Mouse (Mus musculus) embryonic facial prominence, embryonic 13.5 days (tissue): ENCODE results near the gene Itgb3. TPM values are rescaled to one million over a fixed set of nuclear protein-coding genes. Genes with fewer than 3 reads are reported as not detected.

Experiments used
- ATAC-seq: fragments of 200-750 bp; cut with Nextera tagmentation; 2 replicates; pipeline ENCODE4 v1.8.0; 2017; ENCODE audit warnings: low read depth; ENCODE audit not compliant: insufficient number of reproducible peaks, insufficient read depth, low FRiP score, low TSS enrichment
- H3K27ac ChIP-seq: fragments of 300-500 bp; sonication (generic); 2 replicates; pipeline ENCODE4 v1.5.1; 2015; ENCODE audit warnings: moderate library complexity, mild to moderate bottlenecking, inconsistent platforms
- H3K27me3 ChIP-seq: fragments of 300-500 bp; sonication (generic); 2 replicates; pipeline ENCODE4 v1.6.1; 2015; ENCODE audit warnings: mild to moderate bottlenecking, inconsistent platforms
- H3K36me3 ChIP-seq: fragments of 300-500 bp; sonication (generic); 2 replicates; pipeline ENCODE4 v1.6.1; 2015; ENCODE audit warnings: mild to moderate bottlenecking, inconsistent platforms
- H3K4me1 ChIP-seq: fragments of 300-500 bp; sonication (generic); 2 replicates; pipeline ENCODE4 v1.6.1; 2015; ENCODE audit warnings: inconsistent platforms
- H3K4me2 ChIP-seq: fragments of 300-500 bp; sonication (generic); 2 replicates; pipeline ENCODE4 v1.6.1; 2015; ENCODE audit warnings: moderate library complexity, mild to moderate bottlenecking, inconsistent platforms
- H3K4me3 ChIP-seq: fragments of 300-500 bp; sonication (generic); 2 replicates; pipeline ENCODE4 v1.5.1; 2015; ENCODE audit warnings: mild to moderate bottlenecking, inconsistent platforms
- H3K9ac ChIP-seq: fragments of 300-500 bp; sonication (generic); 2 replicates; pipeline ENCODE4 v1.6.1; 2015; ENCODE audit warnings: mild to moderate bottlenecking, inconsistent platforms
- H3K9me3 ChIP-seq: fragments of 300-500 bp; sonication (generic); 2 replicates; pipeline ENCODE4 v1.6.1; 2016; ENCODE audit warnings: inconsistent platforms
- WGBS: fragments of 180-500 bp; shearing (Covaris S2); methylation state at CpG from one replicate; pipeline ENCODE4 v1.1.7; 2015; ENCODE audit warnings: mixed read lengths; 5-methylcytosine and 5-hydroxymethylcytosine counted together
- polyA plus RNA-seq: library from polyadenylated mRNA; unstranded; fragments of >200 nt; fragmentation: Nextera tagmentation; extraction: Ambion mirVana; gene quantifications from 2 replicates; pipeline ENCODE4 v1.2.1, GENCODE M21; 2015

Itgb3 gene
- polyA plus RNA-seq, 1 experiment from 2014 or later = 3.9 TPM

DNA sequence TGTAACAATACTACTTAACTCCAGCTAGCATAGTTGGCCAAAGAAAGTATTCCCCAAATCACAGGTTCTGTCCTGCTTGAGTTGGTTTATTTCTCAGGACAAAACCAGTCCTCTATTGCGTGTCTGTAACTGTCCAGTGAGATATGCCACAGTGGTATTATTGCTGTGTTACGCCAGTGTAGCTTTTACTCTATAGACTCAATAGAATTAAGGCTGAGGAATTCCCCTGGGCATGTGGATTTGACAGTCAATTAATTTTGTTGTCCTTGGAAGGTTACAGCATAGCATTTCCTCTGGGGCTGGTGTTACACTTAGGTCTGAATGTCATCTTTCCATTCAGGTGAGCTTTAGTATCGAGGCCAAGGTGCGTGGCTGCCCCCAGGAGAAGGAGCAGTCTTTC is 35.4 kb downstream of the Itgb3 start:
- no peak for ATAC-seq
- no peak overlapping the region for H3K4me2 ChIP-seq
- H3K9me3 ChIP-seq = no peaks in the 10 kb centered on the region
- no peaks in the 10 kb centered on the region for H3K27me3 ChIP-seq
- no peak overlapping the region for H3K4me3 ChIP-seq
- WGBS = 78% methylated on average over 4 of the region's 4 CpGs
- H3K9ac ChIP-seq = no peak overlapping the region
- H3K27ac ChIP-seq = no peak overlapping the region
- peaks cover 3% of the 10 kb centered on the region; the same call in 1 of the 2 replicates for H3K4me1 ChIP-seq
- no peaks in the 10 kb centered on the region for H3K36me3 ChIP-seq

DNA sequence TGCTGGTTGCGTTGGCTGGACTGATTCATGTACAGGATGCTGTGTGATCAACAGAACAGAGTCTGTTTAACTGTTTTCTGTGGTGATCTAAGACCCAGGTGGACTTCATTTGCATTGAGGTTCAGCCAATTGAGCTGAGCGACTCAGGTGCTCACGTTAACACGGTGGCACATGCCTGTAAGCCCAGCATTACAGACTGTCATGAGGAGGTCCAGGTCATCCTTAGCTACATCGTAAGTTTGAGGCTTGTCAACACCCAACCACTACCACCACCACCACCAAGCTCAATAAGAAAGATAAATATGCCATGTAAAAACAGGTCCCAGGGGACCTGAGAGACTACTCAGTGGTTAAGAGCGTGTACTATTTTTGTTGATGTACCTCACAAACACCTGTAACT is 37.6 kb downstream of the Itgb3 start:
- Histone ChIP-seq H3K9ac (no peak overlapping the region), H3K36me3 (no peaks in the 10 kb centered on the region), H3K4me2 (no peak overlapping the region), H3K27ac (no peak overlapping the region), H3K9me3 (no peaks in the 10 kb centered on the region), H3K4me1 (peaks cover 3% of the 10 kb centered on the region; the same call in 1 of the 2 replicates), H3K27me3 (no peaks in the 10 kb centered on the region), H3K4me3 (no peak overlapping the region)
- WGBS = 94% methylated on average over 6 of the region's 6 CpGs
- ATAC-seq = no peak

- Histone ChIP-seq H3K9me3 (no peaks in the 10 kb centered on the region), H3K36me3 (no peaks in the 10 kb centered on the region), H3K4me2 (no peak overlapping the region), H3K27me3 (no peaks in the 10 kb centered on the region), H3K4me1 (peaks cover 3% of the 10 kb centered on the region; the same call in 1 of the 2 replicates), H3K4me3 (no peak overlapping the region), H3K27ac (no peak overlapping the region), H3K9ac (no peak overlapping the region)
- ATAC-seq = peak; percentile 37; the same call in 1 of the 2 replicates
- WGBS = 68% methylated on average over 4 of the region's 4 CpGs
Observed at GRCm38 (mm10) chr11:104646173-104646572, 38.4 kb downstream of the Itgb3 start.

GRCm38 (mm10) chr11:104646611-104647010 is 38.8 kb downstream of the Itgb3 start:
- no peaks in the 10 kb centered on the region for H3K9me3 ChIP-seq
- no peaks in the 10 kb centered on the region for H3K36me3 ChIP-seq
- no peak overlapping the region for H3K4me3 ChIP-seq
- H3K4me2 ChIP-seq = no peak overlapping the region
- no peak for ATAC-seq
- peaks cover 3% of the 10 kb centered on the region; the same call in 1 of the 2 replicates for H3K4me1 ChIP-seq
- no peaks in the 10 kb centered on the region for H3K27me3 ChIP-seq
- H3K9ac ChIP-seq = no peak overlapping the region
- H3K27ac ChIP-seq = peak overlapping the region; percentile 7; the same call in 1 of the 2 replicates
- WGBS = 77% methylated on average over 5 of the region's 5 CpGs

DNA sequence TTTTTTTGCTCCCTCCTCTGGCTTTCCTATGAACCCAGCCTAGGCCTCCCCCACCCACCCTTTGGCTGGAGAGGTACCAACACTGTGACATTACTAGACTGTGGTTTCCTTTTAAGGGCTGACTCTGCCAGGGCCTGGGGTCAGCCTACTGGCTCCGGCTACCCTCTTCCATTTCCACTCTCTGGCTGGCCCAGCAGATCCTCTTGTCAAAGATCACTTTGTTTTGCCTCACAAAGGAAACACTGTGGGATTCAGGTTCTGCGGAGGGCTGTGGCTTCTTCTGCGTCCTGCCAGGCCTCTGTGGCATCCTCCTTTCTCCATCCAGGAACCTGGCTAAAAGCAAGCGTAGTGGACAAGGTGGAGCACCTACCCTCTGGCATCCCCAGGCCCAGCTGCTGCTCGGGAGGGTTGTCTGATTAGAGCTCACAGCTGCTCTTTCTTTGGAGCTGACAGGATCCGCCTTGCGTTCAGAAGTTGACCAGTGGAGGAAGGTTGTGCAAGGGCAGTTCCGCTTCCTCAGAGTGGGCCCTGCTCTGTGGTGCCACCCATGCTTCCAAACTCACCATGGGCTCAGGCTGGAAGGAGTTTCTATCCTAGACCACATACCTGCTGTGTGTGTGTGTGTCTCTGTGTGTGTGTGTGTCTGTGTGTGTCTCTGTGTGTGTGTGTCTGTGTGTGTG is 39.5 kb downstream of the Itgb3 start:
- WGBS = 44% methylated on average over 8 of the region's 8 CpGs
- H3K9ac ChIP-seq = no peak overlapping the region
- peaks cover 3% of the 10 kb centered on the region; the same call in 1 of the 2 replicates for H3K4me1 ChIP-seq
- H3K4me3 ChIP-seq = no peak overlapping the region
- H3K27me3 ChIP-seq = no peaks in the 10 kb centered on the region
- ATAC-seq = no peak
- no peaks in the 10 kb centered on the region for H3K9me3 ChIP-seq
- H3K27ac ChIP-seq = peak overlapping the region; percentile 7; the same call in 1 of the 2 replicates
- H3K36me3 ChIP-seq = no peaks in the 10 kb centered on the region
- H3K4me2 ChIP-seq = no peak overlapping the region

GRCm38 (mm10) chr11:104648571-104648970 is 40.8 kb downstream of the Itgb3 start:
- Histone ChIP-seq H3K9ac (no peak overlapping the region), H3K27me3 (no peaks in the 10 kb centered on the region), H3K9me3 (no peaks in the 10 kb centered on the region), H3K4me3 (no peak overlapping the region), H3K27ac (no peak overlapping the region), H3K36me3 (no peaks in the 10 kb centered on the region), H3K4me1 (peaks cover 3% of the 10 kb centered on the region; the same call in 1 of the 2 replicates), H3K4me2 (no peak overlapping the region)
- ATAC-seq = no peak
- WGBS = 67% methylated on average over 3 of the region's 3 CpGs

DNA sequence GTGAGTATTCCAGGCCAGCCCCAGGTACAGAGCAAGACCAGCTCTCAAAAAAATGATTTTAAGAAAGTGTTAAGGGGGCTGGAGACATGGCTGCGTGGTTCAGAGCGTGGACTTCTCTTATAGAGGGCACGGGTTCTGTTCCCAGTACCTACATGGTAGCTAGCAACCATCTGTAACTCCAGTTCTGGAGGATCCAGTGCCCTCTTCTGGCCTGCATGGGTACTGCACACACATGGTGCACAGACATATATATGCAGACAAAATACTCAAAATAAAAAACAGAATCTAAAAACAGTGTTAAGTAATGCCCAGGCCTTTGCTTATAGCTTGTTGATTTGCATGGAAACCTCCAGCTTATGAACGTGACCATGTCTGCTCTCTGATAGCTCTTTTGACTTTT is 52.8 kb downstream of the Itgb3 start:
- 90% methylated on average over 4 of the region's 4 CpGs for WGBS
- Histone ChIP-seq H3K9ac (no peak overlapping the region), H3K4me1 (no peaks in the 10 kb centered on the region), H3K27me3 (no peaks in the 10 kb centered on the region), H3K4me3 (no peak overlapping the region), H3K27ac (no peak overlapping the region), H3K9me3 (no peaks in the 10 kb centered on the region), H3K4me2 (no peak overlapping the region), H3K36me3 (no peaks in the 10 kb centered on the region)
- ATAC-seq = no peak

DNA sequence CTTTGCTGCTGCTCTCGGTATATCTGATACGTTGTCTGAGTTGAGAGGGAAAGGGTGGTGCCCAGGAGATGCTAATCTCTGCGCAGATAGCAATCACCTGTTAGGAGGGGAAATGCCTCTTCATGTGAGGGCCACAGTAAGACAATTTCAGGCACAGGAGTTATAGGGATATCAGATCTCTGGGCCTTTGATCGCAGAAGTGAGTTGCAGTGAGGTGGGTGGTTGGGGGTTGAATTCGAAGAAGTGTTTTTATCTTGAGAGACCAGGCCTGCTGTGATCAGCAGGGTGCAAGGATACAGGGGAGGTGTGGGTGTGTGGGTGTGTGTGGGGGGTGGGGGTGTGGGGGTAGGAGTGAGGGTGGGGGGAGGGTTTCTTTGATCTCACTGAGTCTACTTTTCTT is 53.3 kb downstream of the Itgb3 start:
- H3K9me3 ChIP-seq = no peaks in the 10 kb centered on the region
- no peak overlapping the region for H3K9ac ChIP-seq
- 71% methylated on average over 5 of the region's 5 CpGs for WGBS
- H3K27me3 ChIP-seq = no peaks in the 10 kb centered on the region
- no peak overlapping the region for H3K4me2 ChIP-seq
- H3K4me1 ChIP-seq = no peaks in the 10 kb centered on the region
- no peak overlapping the region for H3K27ac ChIP-seq
- no peaks in the 10 kb centered on the region for H3K36me3 ChIP-seq
- no peak overlapping the region for H3K4me3 ChIP-seq
- ATAC-seq = no peak

DNA sequence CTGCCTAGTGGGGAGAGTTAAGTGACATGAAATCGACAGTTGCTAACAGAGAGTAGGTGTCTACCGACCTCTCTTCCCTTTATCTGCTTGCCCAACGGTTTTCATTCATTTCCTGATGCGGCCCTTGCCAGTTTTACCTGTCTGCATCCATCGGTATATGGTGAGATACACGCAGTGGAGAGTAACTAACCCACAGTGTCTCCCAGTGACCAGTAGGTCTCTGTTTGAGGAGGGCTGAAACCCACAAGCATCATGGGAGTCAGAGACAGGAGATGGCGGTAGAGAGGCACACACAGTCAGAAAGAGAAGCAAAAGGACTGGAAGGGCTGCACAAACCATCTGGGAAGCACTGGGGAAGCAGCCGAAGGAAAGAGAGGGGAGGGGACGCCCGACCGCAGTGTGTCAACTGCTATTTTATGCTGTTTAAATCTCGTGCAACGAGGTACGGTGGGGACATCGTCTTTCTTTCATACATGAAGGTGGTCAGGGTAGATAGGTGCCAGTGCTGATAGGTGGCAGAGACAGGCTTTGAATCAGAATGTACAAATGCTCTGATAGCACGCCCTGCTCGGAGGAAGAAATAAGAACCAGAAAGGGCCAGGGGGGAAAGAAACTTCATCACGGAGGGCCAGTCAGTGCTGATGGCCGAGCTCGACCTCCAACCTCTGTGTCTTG is 53.9 kb downstream of the Itgb3 start:
- Histone ChIP-seq H3K4me2 (no peak overlapping the region), H3K4me1 (no peaks in the 10 kb centered on the region), H3K9ac (no peak overlapping the region), H3K36me3 (no peaks in the 10 kb centered on the region), H3K27me3 (no peaks in the 10 kb centered on the region), H3K9me3 (no peaks in the 10 kb centered on the region), H3K27ac (no peak overlapping the region), H3K4me3 (no peak overlapping the region)
- no peak for ATAC-seq
- WGBS = 73% methylated on average over 20 of the region's 20 CpGs

- H3K4me3 ChIP-seq = no peak overlapping the region
- H3K4me2 ChIP-seq = no peak overlapping the region
- H3K4me1 ChIP-seq = peaks cover 7% of the 10 kb centered on the region
- H3K27me3 ChIP-seq = no peaks in the 10 kb centered on the region
- no peak for ATAC-seq
- 91% methylated on average over 11 of the region's 11 CpGs for WGBS
- H3K9me3 ChIP-seq = no peaks in the 10 kb centered on the region
- no peaks in the 10 kb centered on the region for H3K36me3 ChIP-seq
- H3K27ac ChIP-seq = no peak overlapping the region
- no peak overlapping the region for H3K9ac ChIP-seq
Observed at GRCm38 (mm10) chr11:104662573-104662972, 54.8 kb downstream of the Itgb3 start.

- no peaks in the 10 kb centered on the region for H3K36me3 ChIP-seq
- no peak for ATAC-seq
- H3K27me3 ChIP-seq = no peaks in the 10 kb centered on the region
- H3K9ac ChIP-seq = no peak overlapping the region
- H3K4me3 ChIP-seq = no peak overlapping the region
- WGBS = 74% methylated on average over 6 of the region's 6 CpGs
- no peak overlapping the region for H3K4me2 ChIP-seq
- peaks cover 10% of the 10 kb centered on the region for H3K4me1 ChIP-seq
- H3K27ac ChIP-seq = no peak overlapping the region
- H3K9me3 ChIP-seq = no peaks in the 10 kb centered on the region
Observed at GRCm38 (mm10) chr11:104663241-104663877, 55.6 kb downstream of the Itgb3 start.

- WGBS = 78% methylated on average over 3 of the region's 3 CpGs
- Histone ChIP-seq H3K27ac (no peak overlapping the region), H3K9ac (no peak overlapping the region), H3K27me3 (no peaks in the 10 kb centered on the region), H3K36me3 (no peaks in the 10 kb centered on the region), H3K4me3 (no peak overlapping the region), H3K4me2 (no peak overlapping the region), H3K9me3 (no peaks in the 10 kb centered on the region), H3K4me1 (peaks cover 10% of the 10 kb centered on the region)
- ATAC-seq = no peak
Observed at GRCm38 (mm10) chr11:104663878-104664261, 56.1 kb downstream of the Itgb3 start.
